Mouse (Mus musculus) hindbrain, embryonic 16.5 days (tissue): ENCODE data around the gene Qrich2. TPM values are rescaled to one million over a fixed set of nuclear protein-coding genes. Genes with fewer than 3 reads are reported as not detected.

Experiments
- ATAC-seq: fragments of 200-750 bp; cut with Nextera tagmentation; 2 replicates; pipeline ENCODE4 v1.8.0; 2017; ENCODE audit warnings: moderate TSS enrichment, moderate library complexity
- H3K27ac ChIP-seq: fragments of 300-500 bp; sonication (generic); 2 replicates; pipeline ENCODE4 v1.5.1; 2014; ENCODE audit warnings: low read depth, mild to moderate bottlenecking, control low read depth, low read length, moderate library complexity
- H3K27me3 ChIP-seq: fragments of 300-500 bp; sonication (generic); replicated peaks from 2 replicates; pipeline ENCODE4 v1.6.1; 2014; ENCODE audit warnings: low read length; ENCODE audit not compliant: control insufficient read depth, insufficient read depth
- H3K36me3 ChIP-seq: fragments of 300-500 bp; sonication (generic); 2 replicates; pipeline ENCODE4 v1.6.1; 2014; ENCODE audit warnings: mild to moderate bottlenecking, low read length, moderate library complexity, mixed read lengths; ENCODE audit not compliant: control insufficient read depth, insufficient read depth
- H3K4me1 ChIP-seq: fragments of 300-500 bp; sonication (generic); 2 replicates; pipeline ENCODE4 v1.6.1; 2014; ENCODE audit warnings: low read depth, low read length; ENCODE audit not compliant: control insufficient read depth, insufficient read depth
- H3K4me2 ChIP-seq: fragments of 300-500 bp; sonication (generic); 2 replicates; pipeline ENCODE4 v1.6.1; 2014; ENCODE audit warnings: mild to moderate bottlenecking, low read length, control low read depth, moderate library complexity
- H3K4me3 ChIP-seq: fragments of 300-500 bp; sonication (generic); 2 replicates; pipeline ENCODE4 v1.5.1; 2014; ENCODE audit warnings: mild to moderate bottlenecking, low read length, control low read depth, moderate library complexity
- H3K9ac ChIP-seq: fragments of 300-500 bp; sonication (generic); 2 replicates; pipeline ENCODE4 v1.6.1; 2014; ENCODE audit warnings: low read depth, mild to moderate bottlenecking, control low read depth, low read length, moderate library complexity
- H3K9me3 ChIP-seq: fragments of 300-500 bp; sonication (generic); 2 replicates; pipeline ENCODE4 v1.6.1; 2014; ENCODE audit warnings: mild to moderate bottlenecking, low read length, moderate library complexity; ENCODE audit not compliant: control insufficient read depth
- WGBS: fragments of 180-500 bp; shearing (Covaris S2); extraction: QIAGEN DNeasy Blood & Tissue Kit; methylation state at CpG from one replicate; pipeline ENCODE4 v1.1.7; 2014; 5-methylcytosine and 5-hydroxymethylcytosine counted together
- polyA plus RNA-seq: library from polyadenylated mRNA; unstranded; fragments of >200 nt; fragmentation: Nextera tagmentation; extraction: Ambion mirVana; gene quantifications from 2 replicates; pipeline ENCODE4 v1.2.1, GENCODE M21; 2015

The Qrich2 gene
- polyA plus RNA-seq, 1 experiment from 2014 or later, result 0.38 TPM

DNA sequence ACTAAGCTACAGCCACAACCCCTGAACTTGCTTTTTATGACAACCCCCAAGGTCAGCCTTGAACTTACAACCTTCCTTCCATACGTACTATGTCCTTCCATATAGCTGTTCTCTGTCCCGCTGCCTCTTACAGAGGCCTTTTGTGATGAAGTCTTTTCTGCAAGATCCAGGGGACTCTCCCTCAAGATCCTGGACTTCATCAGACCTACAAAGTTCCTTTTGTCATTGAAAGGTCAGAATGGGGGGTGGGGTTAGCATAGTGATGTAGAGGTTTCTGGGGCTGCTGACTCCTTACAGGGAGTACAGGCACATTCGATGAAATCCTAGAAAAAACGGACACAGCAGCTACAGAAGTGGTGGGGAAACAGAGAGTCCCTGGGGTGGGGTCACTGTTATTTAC is 6.3 kb downstream of the Qrich2 start:
- WGBS, result 61% methylated on average over 4 of the region's 4 CpGs
- Histone ChIP-seq H3K9ac (no peak overlapping the region), H3K4me1 (no peaks in the 10 kb centered on the region), H3K4me3 (no peak overlapping the region), H3K36me3 (no peaks in the 10 kb centered on the region), H3K27me3 (no peaks in the 10 kb centered on the region), H3K4me2 (no peak overlapping the region), H3K27ac (no peak overlapping the region), H3K9me3 (no peaks in the 10 kb centered on the region)
- ATAC-seq, result no peak

DNA sequence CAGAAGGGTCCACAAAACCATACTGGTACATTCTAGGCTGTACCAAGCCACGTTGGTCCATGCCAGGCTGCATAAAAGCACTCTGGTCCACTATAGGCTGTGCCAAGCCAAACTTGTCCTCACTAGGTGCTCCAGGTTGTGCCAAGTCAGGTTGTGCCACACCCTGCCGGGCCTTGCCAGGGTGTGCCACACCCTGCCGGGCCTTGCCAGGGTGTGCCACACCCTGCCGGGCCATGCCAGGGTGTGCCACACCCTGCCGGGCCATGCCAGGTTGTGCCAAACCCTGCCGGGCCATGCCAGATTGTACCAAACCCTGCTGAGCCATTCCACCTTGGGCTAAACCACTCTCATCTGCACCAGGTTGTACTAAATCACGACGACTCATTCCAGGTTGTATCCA is 9.8 kb downstream of the Qrich2 start:
- Histone ChIP-seq H3K4me1 (no peaks in the 10 kb centered on the region), H3K4me2 (no peak overlapping the region), H3K4me3 (no peak overlapping the region), H3K9ac (no peak overlapping the region), H3K9me3 (no peaks in the 10 kb centered on the region), H3K27ac (no peak overlapping the region), H3K27me3 (no peaks in the 10 kb centered on the region), H3K36me3 (no peaks in the 10 kb centered on the region)
- 85% methylated on average over 8 of the region's 8 CpGs for WGBS
- no peak for ATAC-seq

DNA sequence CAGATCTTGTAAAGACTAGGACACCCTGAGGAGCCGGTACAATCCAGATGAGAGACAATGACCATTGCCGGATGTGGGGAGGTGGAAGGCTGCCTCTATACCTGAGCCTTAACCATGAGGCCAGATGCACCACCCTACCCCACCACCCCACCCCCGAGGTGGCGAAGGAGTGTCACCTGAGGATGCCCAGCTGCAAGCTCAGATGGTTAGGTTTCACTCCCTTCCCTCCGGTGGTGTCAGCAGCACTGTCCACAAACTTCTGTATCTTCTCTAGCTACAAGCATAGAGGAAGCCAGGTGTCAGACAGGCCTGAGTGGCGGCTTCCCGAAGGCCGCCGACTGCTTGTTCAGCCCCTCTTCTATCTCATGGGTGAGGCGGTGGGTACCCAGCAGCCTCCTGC is 12.2 kb downstream of the Qrich2 start:
- H3K36me3 ChIP-seq, result no peaks in the 10 kb centered on the region

DNA sequence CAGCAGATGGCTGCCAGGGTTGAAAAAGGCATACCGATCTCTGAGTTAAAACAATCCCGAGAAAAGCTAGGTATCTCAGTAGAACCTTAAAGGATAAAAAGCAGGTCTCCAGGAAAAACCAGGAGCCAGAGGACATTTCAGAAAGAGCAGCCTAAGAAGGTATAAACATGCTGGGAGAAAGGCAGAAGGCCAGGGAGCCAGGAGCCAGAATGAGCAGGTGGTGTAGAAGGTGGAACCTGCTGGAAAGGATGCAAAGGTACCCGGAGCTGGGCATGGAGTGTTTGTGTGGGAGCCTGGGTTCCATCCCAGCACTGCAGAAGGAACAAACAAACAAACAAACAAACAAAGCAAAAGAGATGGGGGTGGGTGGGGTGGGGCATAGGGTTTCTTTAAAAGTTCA is 16.7 kb downstream of the Qrich2 start:
- ATAC-seq, result no peak
- Histone ChIP-seq H3K36me3 (no peaks in the 10 kb centered on the region), H3K4me3 (no peak overlapping the region), H3K27ac (no peak overlapping the region), H3K4me2 (no peak overlapping the region), H3K9me3 (peaks cover 2% of the 10 kb centered on the region; the same call in 1 of the 2 replicates), H3K9ac (no peak overlapping the region), H3K27me3 (peaks cover 10% of the 10 kb centered on the region), H3K4me1 (peaks cover 4% of the 10 kb centered on the region; the same call in 1 of the 2 replicates)
- WGBS, result 94% methylated on average over 3 of the region's 3 CpGs

More for the DNA sequence above, 12.2 kb downstream of the Qrich2 start:
- H3K27ac ChIP-seq, result no peak overlapping the region
- H3K27me3 ChIP-seq, result no peaks in the 10 kb centered on the region
- H3K9ac ChIP-seq, result no peak overlapping the region
- H3K4me2 ChIP-seq, result no peak overlapping the region
- H3K9me3 ChIP-seq, result peaks cover 2% of the 10 kb centered on the region; the same call in 1 of the 2 replicates
- H3K4me1 ChIP-seq, result no peaks in the 10 kb centered on the region
- WGBS, result 86% methylated on average over 10 of the region's 10 CpGs
- H3K4me3 ChIP-seq, result no peak overlapping the region
- no peak for ATAC-seq

DNA sequence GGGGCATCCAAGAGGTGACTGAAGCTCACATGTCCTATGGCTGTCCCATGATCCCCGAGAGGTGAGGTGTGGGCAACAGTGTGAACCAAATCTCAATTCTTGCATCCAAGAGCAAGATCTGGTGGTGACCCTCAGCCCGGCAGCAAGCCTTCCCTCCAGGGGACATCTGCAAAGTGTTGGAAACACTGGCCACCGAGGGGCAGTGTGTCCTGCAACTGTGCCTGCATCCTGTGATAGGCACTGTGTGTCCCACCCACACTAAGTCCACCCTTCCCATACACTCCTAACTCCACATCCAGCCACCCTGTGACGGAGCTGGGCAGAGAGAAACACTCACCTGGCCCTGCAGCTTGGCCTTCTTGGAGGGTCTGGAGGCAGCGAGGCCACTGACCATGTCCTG is 18.2 kb downstream of the Qrich2 start:
- no peak overlapping the region for H3K9ac ChIP-seq
- 74% methylated on average over 5 of the region's 5 CpGs for WGBS
- no peak for ATAC-seq
- H3K27me3 ChIP-seq, result peaks cover 10% of the 10 kb centered on the region
- H3K4me3 ChIP-seq, result no peak overlapping the region
- no peaks in the 10 kb centered on the region for H3K36me3 ChIP-seq
- peaks cover 4% of the 10 kb centered on the region; the same call in 1 of the 2 replicates for H3K4me1 ChIP-seq
- H3K27ac ChIP-seq, result no peak overlapping the region
- H3K4me2 ChIP-seq, result no peak overlapping the region
- peaks cover 2% of the 10 kb centered on the region; the same call in 1 of the 2 replicates for H3K9me3 ChIP-seq

DNA sequence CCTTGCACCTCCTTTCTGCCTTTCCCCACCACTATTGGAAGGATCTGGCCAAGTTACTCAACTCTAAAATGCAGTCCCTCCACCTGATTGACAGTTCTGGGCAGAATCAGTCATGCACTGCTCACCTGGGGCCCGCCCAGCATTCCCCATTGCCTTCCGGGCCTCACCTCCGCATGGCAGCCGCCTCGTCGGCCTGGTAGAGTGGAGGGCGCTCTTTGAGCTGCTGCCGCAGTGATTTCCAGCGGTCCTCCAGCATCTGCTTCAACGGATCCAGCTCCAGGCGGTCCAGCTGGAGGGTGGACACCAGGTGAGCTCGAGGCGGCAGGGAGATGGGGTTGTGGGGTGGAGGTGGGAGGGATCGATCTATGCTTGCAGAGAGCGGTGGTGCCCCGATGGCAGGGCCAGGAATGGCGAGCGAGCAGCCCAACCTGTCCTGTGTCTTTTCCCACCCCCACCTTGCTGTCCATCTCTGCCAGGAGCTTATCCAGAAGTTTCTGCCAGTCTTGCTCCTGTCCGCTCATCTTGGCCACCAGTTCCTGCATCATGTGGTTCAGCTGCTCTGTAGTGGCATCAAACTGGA is 19.6 kb downstream of the Qrich2 start:
- Histone ChIP-seq H3K36me3 (no peaks in the 10 kb centered on the region), H3K4me2 (peak overlapping the region; percentile 16; the same call in 1 of the 2 replicates), H3K4me3 (0 out of 2 replicates have a peak overlapping the region, but pooled peaks have one; percentile 14), H3K9me3 (peaks cover 2% of the 10 kb centered on the region; the same call in 1 of the 2 replicates), H3K27ac (no peak overlapping the region), H3K9ac (peak overlapping the region; percentile 29; the same call in 1 of the 2 replicates), H3K27me3 (peaks cover 10% of the 10 kb centered on the region), H3K4me1 (peaks cover 4% of the 10 kb centered on the region; the same call in 1 of the 2 replicates)
- 16% methylated on average over 18 of the region's 19 CpGs for WGBS
- ATAC-seq, result peak; percentile 18; the same call in 1 of the 2 replicates

DNA sequence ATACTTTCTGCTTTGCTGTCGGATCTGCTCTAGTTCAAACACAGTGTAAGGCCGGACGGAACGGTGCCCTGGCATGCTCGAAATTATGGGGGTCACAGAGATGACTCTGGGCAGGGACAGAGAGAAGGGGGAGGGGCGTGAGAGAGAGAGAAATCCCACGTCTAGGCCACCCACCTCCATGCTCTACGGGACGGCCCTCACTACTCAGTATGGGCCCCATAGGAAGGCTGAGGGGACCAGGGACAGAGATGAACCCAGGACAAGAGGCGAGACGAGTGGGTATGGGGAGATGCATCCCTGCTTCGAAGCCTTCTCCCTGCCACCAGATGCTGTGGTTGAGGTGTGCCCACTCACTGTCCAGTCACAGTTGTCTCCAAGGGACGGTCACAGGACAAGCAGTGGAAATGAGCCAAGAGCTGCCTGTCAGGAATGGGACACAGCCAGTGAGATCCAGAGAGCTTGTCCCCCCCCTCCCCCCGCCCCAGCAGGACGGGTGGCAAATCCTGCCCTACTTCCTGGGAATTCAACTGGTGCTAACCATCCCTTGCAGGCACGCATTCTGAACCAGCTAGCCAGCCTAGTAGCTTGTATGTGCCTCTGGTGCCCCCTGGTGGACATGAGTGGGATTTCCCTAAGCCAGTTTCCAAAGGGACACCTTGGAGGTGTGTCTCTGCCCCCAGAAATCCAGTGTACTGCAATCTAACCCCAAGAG is 20.3 kb downstream of the Qrich2 start:
- no peak overlapping the region for H3K4me3 ChIP-seq
- H3K27me3 ChIP-seq, result peaks cover 10% of the 10 kb centered on the region
- peaks cover 4% of the 10 kb centered on the region; the same call in 1 of the 2 replicates for H3K4me1 ChIP-seq
- no peak overlapping the region for H3K27ac ChIP-seq
- no peaks in the 10 kb centered on the region for H3K36me3 ChIP-seq
- no peak overlapping the region; the same call in 1 of the 2 replicates for H3K4me2 ChIP-seq
- H3K9ac ChIP-seq, result no peak overlapping the region; the same call in 1 of the 2 replicates
- H3K9me3 ChIP-seq, result peaks cover 1% of the 10 kb centered on the region; the same call in 1 of the 2 replicates
- peak; percentile 64 for ATAC-seq
- WGBS, result 33% methylated on average over 16 of the region's 16 CpGs

DNA sequence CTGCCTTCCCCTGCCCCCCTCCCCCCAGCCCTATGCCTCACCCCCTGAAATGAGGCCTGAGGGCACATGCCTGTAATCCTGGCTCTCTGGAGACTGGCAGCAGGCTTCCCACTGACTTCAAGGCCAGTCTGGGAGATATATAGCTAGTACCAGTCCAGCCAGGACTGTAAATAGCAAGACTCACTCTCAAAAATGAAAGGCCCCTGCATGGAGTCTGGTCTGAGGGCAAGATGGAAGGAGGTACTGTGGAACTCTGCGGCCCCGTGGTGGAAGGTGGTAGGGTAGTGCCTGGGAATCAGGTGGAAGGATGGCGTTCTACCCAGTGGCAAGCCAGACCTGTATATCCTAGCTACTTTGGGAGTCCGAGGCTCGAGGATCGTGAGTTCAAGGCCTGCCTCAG is 22.1 kb downstream of the Qrich2 start:
- H3K27ac ChIP-seq, result no peak overlapping the region
- no peak for ATAC-seq
- peak overlapping the region; percentile 29; the same call in 1 of the 2 replicates for H3K9ac ChIP-seq
- H3K4me2 ChIP-seq, result no peak overlapping the region
- H3K9me3 ChIP-seq, result no peaks in the 10 kb centered on the region
- peaks cover 10% of the 10 kb centered on the region for H3K27me3 ChIP-seq
- WGBS, result 84% methylated on average over 6 of the region's 6 CpGs
- peaks cover 4% of the 10 kb centered on the region; the same call in 1 of the 2 replicates for H3K4me1 ChIP-seq
- no peaks in the 10 kb centered on the region for H3K36me3 ChIP-seq
- H3K4me3 ChIP-seq, result no peak overlapping the region

DNA sequence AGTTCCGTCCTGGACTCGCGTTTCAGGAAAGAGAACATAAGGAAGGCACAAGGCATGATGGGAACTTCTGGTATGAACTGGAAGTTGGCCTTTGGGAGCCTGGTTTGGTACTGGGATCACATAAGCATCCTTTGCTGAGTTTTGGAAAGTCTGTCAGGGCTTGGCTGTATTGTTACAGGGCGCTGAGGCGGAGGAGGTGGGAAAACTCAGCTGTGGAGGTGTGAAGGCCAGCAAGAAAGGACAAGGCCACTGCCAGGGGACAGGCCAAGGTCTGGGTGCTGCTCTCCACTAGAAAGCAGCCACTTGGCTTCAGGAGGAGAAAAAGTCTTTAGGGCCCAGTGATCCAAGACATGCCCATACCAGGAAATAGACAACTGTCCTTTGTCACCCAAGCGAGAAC is 22.7 kb downstream of the Qrich2 start:
- no peak for ATAC-seq
- peaks cover 4% of the 10 kb centered on the region; the same call in 1 of the 2 replicates for H3K4me1 ChIP-seq

More for the DNA sequence above, 22.7 kb downstream of the Qrich2 start:
- Histone ChIP-seq H3K27me3 (peaks cover 10% of the 10 kb centered on the region), H3K9ac (peak overlapping the region; percentile 29; the same call in 1 of the 2 replicates), H3K9me3 (no peaks in the 10 kb centered on the region), H3K4me2 (no peak overlapping the region), H3K36me3 (no peaks in the 10 kb centered on the region), H3K4me3 (no peak overlapping the region), H3K27ac (no peak overlapping the region)
- 85% methylated on average over 6 of the region's 6 CpGs for WGBS
